Mouse (Mus musculus) neural tube, embryonic 15.5 days (tissue): Measurements from ENCODE around the gene Eef1akmt2. TPM values are rescaled to one million over a fixed set of nuclear protein-coding genes. Genes with fewer than 3 reads are reported as not detected.

ENCODE experiments used
- ATAC-seq: fragments of 200-750 bp; cut with Nextera tagmentation; 2 replicates; pipeline ENCODE4 v1.8.0; 2017; ENCODE audit warnings: mild to moderate bottlenecking, moderate TSS enrichment, moderate library complexity; ENCODE audit not compliant: low FRiP score
- H3K27ac ChIP-seq: fragments of 300-500 bp; sonication (generic); replicated peaks from 2 replicates; pipeline ENCODE4 v1.5.1; 2015; ENCODE audit warnings: mild to moderate bottlenecking, inconsistent platforms
- H3K27me3 ChIP-seq: fragments of 300-500 bp; sonication (generic); replicated peaks from 2 replicates; pipeline ENCODE4 v1.6.1; 2015; ENCODE audit warnings: inconsistent platforms
- H3K36me3 ChIP-seq: fragments of 300-500 bp; sonication (generic); 2 replicates; pipeline ENCODE4 v1.6.1; 2015; ENCODE audit warnings: inconsistent platforms
- H3K4me1 ChIP-seq: fragments of 300-500 bp; sonication (generic); 2 replicates; pipeline ENCODE4 v1.6.1; 2015; ENCODE audit warnings: inconsistent platforms
- H3K4me2 ChIP-seq: fragments of 300-500 bp; sonication (generic); 2 replicates; pipeline ENCODE4 v1.6.1; 2015; ENCODE audit warnings: inconsistent platforms, mild to moderate bottlenecking, moderate library complexity
- H3K4me3 ChIP-seq: fragments of 300-500 bp; sonication (generic); replicated peaks from 2 replicates; pipeline ENCODE4 v1.5.1; 2015; ENCODE audit warnings: mild to moderate bottlenecking, inconsistent platforms
- H3K9ac ChIP-seq: fragments of 300-500 bp; sonication (generic); replicated peaks from 2 replicates; pipeline ENCODE4 v1.6.1; 2015; ENCODE audit warnings: mild to moderate bottlenecking, inconsistent platforms
- H3K9me3 ChIP-seq: fragments of 300-500 bp; sonication (generic); replicated peaks from 2 replicates; pipeline ENCODE4 v1.6.1; 2016; ENCODE audit warnings: inconsistent platforms
- WGBS: fragments of 180-500 bp; shearing (Covaris S2); methylation state at CpG from one replicate; pipeline ENCODE4 v1.1.7; 2015; ENCODE audit warnings: mixed read lengths; 5-methylcytosine and 5-hydroxymethylcytosine counted together
- polyA plus RNA-seq: library from polyadenylated mRNA; unstranded; fragments of >200 nt; fragmentation: Nextera tagmentation; extraction: Ambion mirVana; gene quantifications from 2 replicates; pipeline ENCODE4 v1.2.1, GENCODE M21; 2015

The Eef1akmt2 gene
- polyA plus RNA-seq, 1 experiment from 2014 or later = 84.5 TPM

- Histone ChIP-seq H3K4me1 (peaks cover 26% of the 10 kb centered on the region), H3K36me3 (no peaks in the 10 kb centered on the region), H3K4me3 (no peak overlapping the region), H3K9ac (no peak overlapping the region), H3K27me3 (no peaks in the 10 kb centered on the region), H3K9me3 (no peaks in the 10 kb centered on the region), H3K4me2 (no peak overlapping the region), H3K27ac (no peak overlapping the region)
- no peak for ATAC-seq
- 71% methylated on average over 5 of the region's 5 CpGs for WGBS
Observed at GRCm38 (mm10) chr7:132858043-132858608, 5.7 kb upstream of the Eef1akmt2 start.

- Histone ChIP-seq H3K9ac (no peak overlapping the region), H3K9me3 (no peaks in the 10 kb centered on the region), H3K4me1 (peaks cover 28% of the 10 kb centered on the region), H3K27me3 (no peaks in the 10 kb centered on the region), H3K36me3 (no peaks in the 10 kb centered on the region), H3K4me2 (no peak overlapping the region), H3K4me3 (no peak overlapping the region), H3K27ac (no peak overlapping the region)
- ATAC-seq = no peak
- 86% methylated on average over 1 of the region's 1 CpGs for WGBS
Observed at GRCm38 (mm10) chr7:132856083-132856482, 3.6 kb upstream of the Eef1akmt2 start.

GRCm38 (mm10) chr7:132853946-132854345, 1.5 kb upstream of the Eef1akmt2 start:
- Histone ChIP-seq H3K9ac (no peak overlapping the region), H3K27ac (0 out of 2 replicates have a peak overlapping the region, but pooled peaks have one; percentile 98), H3K27me3 (no peaks in the 10 kb centered on the region), H3K9me3 (no peaks in the 10 kb centered on the region), H3K4me1 (peaks cover 17% of the 10 kb centered on the region), H3K4me2 (no peak overlapping the region), H3K4me3 (no peak overlapping the region), H3K36me3 (peaks cover 12% of the 10 kb centered on the region)
- WGBS = 70% methylated on average over 4 of the region's 4 CpGs
- no peak for ATAC-seq

- peaks cover 14% of the 10 kb centered on the region for H3K4me1 ChIP-seq
- no peak for ATAC-seq
- peak overlapping the region; percentile 98 for H3K27ac ChIP-seq
- no peaks in the 10 kb centered on the region for H3K27me3 ChIP-seq
- 78% methylated on average over 6 of the region's 6 CpGs for WGBS
- no peak overlapping the region for H3K4me3 ChIP-seq
- no peak overlapping the region for H3K4me2 ChIP-seq
- H3K9me3 ChIP-seq = no peaks in the 10 kb centered on the region
- H3K9ac ChIP-seq = no peak overlapping the region
- peaks cover 17% of the 10 kb centered on the region for H3K36me3 ChIP-seq
Observed at GRCm38 (mm10) chr7:132853361-132853760, 888 bp upstream of the Eef1akmt2 start.

GRCm38 (mm10) chr7:132843152-132843551, 9.3 kb downstream of the Eef1akmt2 start:
- H3K4me2 ChIP-seq = no peak overlapping the region
- no peaks in the 10 kb centered on the region for H3K4me1 ChIP-seq
- H3K9ac ChIP-seq = no peak overlapping the region
- no peak overlapping the region for H3K4me3 ChIP-seq
- H3K27ac ChIP-seq = no peak overlapping the region
- no peaks in the 10 kb centered on the region for H3K27me3 ChIP-seq
- H3K9me3 ChIP-seq = no peaks in the 10 kb centered on the region
- H3K36me3 ChIP-seq = peaks cover 19% of the 10 kb centered on the region
- ATAC-seq = no peak
- 95% methylated on average over 3 of the region's 3 CpGs for WGBS

DNA sequence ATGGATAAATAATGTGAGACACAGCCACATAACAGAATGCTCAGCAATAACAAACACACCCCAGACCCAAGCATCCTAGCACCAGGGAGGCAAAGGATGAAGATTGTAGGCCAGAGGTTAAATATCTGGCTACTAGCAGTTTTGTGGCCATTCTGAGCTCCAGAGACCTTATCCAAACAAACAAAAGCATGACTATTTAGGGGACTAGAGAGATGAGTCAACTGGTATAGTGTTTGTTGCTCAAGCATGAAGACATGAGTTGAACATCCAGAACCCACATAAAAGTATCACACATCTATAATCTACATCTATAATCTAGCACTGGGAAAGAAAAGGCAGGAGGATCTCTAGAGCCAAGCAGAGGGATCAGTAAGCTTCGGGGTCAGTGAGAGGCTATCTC, 10.0 kb downstream of the Eef1akmt2 start:
- 93% methylated on average over 1 of the region's 1 CpGs for WGBS
- Histone ChIP-seq H3K27ac (no peak overlapping the region), H3K9ac (no peak overlapping the region), H3K4me3 (no peak overlapping the region), H3K9me3 (no peaks in the 10 kb centered on the region), H3K4me2 (no peak overlapping the region), H3K27me3 (no peaks in the 10 kb centered on the region), H3K36me3 (peaks cover 16% of the 10 kb centered on the region), H3K4me1 (no peaks in the 10 kb centered on the region)
- no peak for ATAC-seq

DNA sequence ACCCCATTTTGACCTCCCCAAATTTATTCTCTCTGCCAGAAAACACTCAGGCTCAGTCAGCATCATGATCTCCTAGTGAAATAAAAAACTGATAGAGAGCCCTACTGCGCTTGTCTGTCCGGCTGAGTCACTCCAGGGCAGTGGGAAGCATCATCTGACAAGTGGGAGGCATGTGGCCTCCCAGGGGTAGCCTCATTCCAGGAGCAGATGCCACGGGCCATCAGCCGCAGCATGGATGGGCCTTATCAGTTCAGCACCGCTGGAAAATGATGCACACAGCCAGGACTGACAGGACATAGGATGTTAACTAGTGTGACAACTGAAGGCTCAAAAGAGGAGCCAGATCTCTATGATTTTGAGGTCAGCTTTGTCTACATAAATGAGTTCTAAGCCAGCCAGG, 11.2 kb downstream of the Eef1akmt2 start:
- no peak overlapping the region for H3K9ac ChIP-seq
- H3K4me3 ChIP-seq = no peak overlapping the region
- no peaks in the 10 kb centered on the region for H3K9me3 ChIP-seq
- H3K27me3 ChIP-seq = no peaks in the 10 kb centered on the region
- no peak for ATAC-seq
- H3K4me1 ChIP-seq = no peaks in the 10 kb centered on the region
- H3K36me3 ChIP-seq = peaks cover 16% of the 10 kb centered on the region
- 77% methylated on average over 5 of the region's 5 CpGs for WGBS
- H3K27ac ChIP-seq = no peak overlapping the region
- no peak overlapping the region for H3K4me2 ChIP-seq

DNA sequence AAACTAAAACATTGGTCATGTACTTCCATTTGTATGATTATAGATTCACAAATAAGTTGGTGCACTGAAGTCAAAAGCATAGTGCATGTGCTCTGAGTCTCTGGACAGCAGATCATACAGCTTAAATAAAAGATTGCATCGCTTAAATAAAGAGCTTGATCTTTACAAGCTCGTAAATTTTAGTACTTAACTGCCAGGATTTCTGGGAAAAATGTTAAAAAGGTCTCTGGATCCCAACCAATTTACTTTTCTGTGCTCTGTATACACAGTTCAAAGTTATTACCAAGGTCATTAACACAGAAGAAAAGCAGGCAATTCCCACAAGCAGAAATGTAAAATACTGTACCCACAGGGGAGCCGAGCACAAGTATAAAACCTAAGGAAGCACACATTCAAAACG, 21.5 kb downstream of the Eef1akmt2 start:
- Histone ChIP-seq H3K9me3 (no peaks in the 10 kb centered on the region), H3K9ac (no peak overlapping the region), H3K4me3 (no peak overlapping the region), H3K27me3 (no peaks in the 10 kb centered on the region), H3K36me3 (peaks cover 40% of the 10 kb centered on the region), H3K27ac (no peak overlapping the region), H3K4me2 (no peak overlapping the region), H3K4me1 (peaks cover 3% of the 10 kb centered on the region; the same call in 1 of the 2 replicates)
- no peak for ATAC-seq
- WGBS = 50% methylated on average over 4 of the region's 4 CpGs

- no peaks in the 10 kb centered on the region for H3K27me3 ChIP-seq
- H3K36me3 ChIP-seq = peaks cover 22% of the 10 kb centered on the region
- ATAC-seq = no peak
- H3K27ac ChIP-seq = no peak overlapping the region
- no peak overlapping the region for H3K4me3 ChIP-seq
- H3K4me1 ChIP-seq = no peaks in the 10 kb centered on the region
- H3K9ac ChIP-seq = no peak overlapping the region
- no peak overlapping the region for H3K4me2 ChIP-seq
- 11% methylated on average over 1 of the region's 1 CpGs for WGBS
- H3K9me3 ChIP-seq = no peaks in the 10 kb centered on the region
Observed at GRCm38 (mm10) chr7:132824346-132825022, 28.0 kb downstream of the Eef1akmt2 start.

DNA sequence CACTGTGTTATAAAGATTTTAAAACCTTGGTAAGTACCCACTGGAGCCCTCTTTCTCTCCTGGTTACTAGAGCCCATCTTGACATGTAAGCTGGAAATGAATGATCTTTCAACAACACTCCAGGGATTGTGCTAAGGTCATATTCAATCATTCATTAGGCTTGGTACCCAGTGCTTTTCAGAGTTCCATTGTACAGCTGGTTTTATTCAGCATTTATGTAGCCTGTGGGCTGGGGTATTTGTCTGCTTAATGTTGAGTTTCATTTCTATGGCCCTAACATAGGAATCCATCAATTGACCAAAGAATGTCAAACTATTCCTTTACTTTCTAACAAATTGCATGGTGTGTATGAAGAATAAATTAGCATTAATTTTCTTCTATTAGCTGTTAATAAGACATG, 28.6 kb downstream of the Eef1akmt2 start:
- H3K36me3 ChIP-seq = peaks cover 22% of the 10 kb centered on the region
- no peak overlapping the region for H3K9ac ChIP-seq
- H3K27ac ChIP-seq = no peak overlapping the region
- no peaks in the 10 kb centered on the region for H3K4me1 ChIP-seq
- H3K4me3 ChIP-seq = no peak overlapping the region
- H3K9me3 ChIP-seq = no peaks in the 10 kb centered on the region
- no peak overlapping the region for H3K4me2 ChIP-seq
- ATAC-seq = no peak
- no peaks in the 10 kb centered on the region for H3K27me3 ChIP-seq

GRCm38 (mm10) chr7:132820692-132821091, 31.8 kb downstream of the Eef1akmt2 start:
- no peak for ATAC-seq
- Histone ChIP-seq H3K4me3 (no peak overlapping the region), H3K36me3 (peaks cover 4% of the 10 kb centered on the region), H3K4me1 (no peaks in the 10 kb centered on the region), H3K27me3 (no peaks in the 10 kb centered on the region; the same call in 1 of the 2 replicates), H3K27ac (no peak overlapping the region), H3K4me2 (no peak overlapping the region), H3K9me3 (no peaks in the 10 kb centered on the region), H3K9ac (no peak overlapping the region)
- WGBS = 70% methylated on average over 3 of the region's 3 CpGs

- no peaks in the 10 kb centered on the region for H3K36me3 ChIP-seq
- H3K4me3 ChIP-seq = no peak overlapping the region
- H3K27me3 ChIP-seq = no peaks in the 10 kb centered on the region; the same call in 1 of the 2 replicates
- H3K27ac ChIP-seq = no peak overlapping the region
- no peaks in the 10 kb centered on the region for H3K9me3 ChIP-seq
- 56% methylated on average over 6 of the region's 6 CpGs for WGBS
- H3K4me2 ChIP-seq = no peak overlapping the region
- H3K4me1 ChIP-seq = peaks cover 15% of the 10 kb centered on the region
- H3K9ac ChIP-seq = no peak overlapping the region
- ATAC-seq = no peak
Observed at GRCm38 (mm10) chr7:132817056-132817455, 35.4 kb downstream of the Eef1akmt2 start.
